Mouse (Mus musculus): Measurements from ENCODE around the gene Dhx8.

DNA sequence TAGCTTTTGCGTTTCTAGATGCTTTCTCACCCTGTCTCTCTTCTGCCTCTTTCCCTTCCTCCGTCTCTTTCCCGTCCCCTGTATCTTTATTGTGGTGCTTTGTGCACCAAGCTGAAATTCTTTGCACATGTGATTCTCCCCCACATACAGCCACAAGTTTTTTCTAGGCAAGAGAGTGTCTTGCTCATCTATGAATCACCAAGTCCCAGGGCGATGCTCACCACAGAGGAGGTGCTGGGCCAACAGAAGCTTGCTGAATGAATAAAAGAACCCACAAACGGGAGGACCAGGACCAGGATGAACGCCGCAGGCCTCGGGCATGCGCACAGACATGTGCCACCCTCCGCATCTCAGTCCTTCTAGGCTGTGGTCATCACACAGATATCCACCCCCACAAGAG lies 74.5 kb downstream of the Dhx8 start:
- no peak for TF ChIP-seq POLR2A (IDR thresholded peaks at IDR 0.05; ENCODE audit: insufficient read depth, low read length)
- no peak for TF ChIP-seq CTCF (IDR thresholded peaks at IDR 0.05; ENCODE audit: low read depth, low read length)
